ENCODE assay signal across 29 mouse cellular contexts in the genomic region with DNA sequence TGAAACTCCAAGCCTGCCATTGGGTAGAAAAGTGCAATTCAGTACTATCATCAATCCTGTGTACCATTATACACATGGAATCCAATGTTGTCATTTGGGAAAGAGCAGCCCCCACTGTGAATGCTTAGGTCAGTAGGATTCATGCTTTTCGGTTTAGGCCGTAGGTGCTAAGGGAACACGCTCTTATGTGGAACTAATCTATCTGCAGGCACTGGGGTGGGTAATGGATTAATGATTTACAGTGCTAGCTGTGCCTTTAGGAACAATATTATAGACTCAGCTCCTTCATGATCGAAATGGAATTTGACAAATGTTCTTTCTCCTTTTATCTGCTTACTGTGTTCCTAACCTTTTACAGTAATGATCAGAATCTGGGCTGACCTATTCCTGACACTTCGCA. TPM values are rescaled to one million over a fixed set of nuclear protein-coding genes. Genes with fewer than 3 reads are reported as not detected.
DNase-seq lines count a peak whose midpoint lies in the region; ATAC-seq and TF ChIP-seq lines count a peak whose summit lies in the region.
"Had no signal": no experiment of that assay in that cellular context is flagged by ENCODE, and none has a peak within 500 bp of the region (broad histone marks: within the 10 kb centered on the region; RNA-seq: fewer than 3 reads in every experiment).

No protein-coding gene starts in this region.

- H3K4me3 ChIP-seq in layer of hippocampus, adult 2 months: no peak overlapping the region
- no peak overlapping the region for H3K4me3 ChIP-seq in intestine, embryonic 16.5 days (ENCODE audit: low read length)
- H3K4me3 ChIP-seq in kidney, embryonic 15.5 days (replicated peaks): no peak overlapping the region
- H3K4me3 ChIP-seq: embryonic facial prominence, embryonic 12.5 days; heart, adult 2 months; hindbrain, embryonic 10.5 days; hindbrain, embryonic 15.5 days; liver, embryonic 15.5 days; megakaryocyte, embryonic 14.5 days; midbrain, embryonic 13.5 days had no signal

- ATAC-seq in intestine, embryonic 16.5 days: peak; percentile 68; the same call in 1 of the 2 replicates
- ATAC-seq in kidney, embryonic 15.5 days (replicated peaks; ENCODE audit: low FRiP score): no peak
- no peak for ATAC-seq in megakaryocyte progenitor cell, adult 5-6 weeks (replicated peaks; ENCODE audit: poor library complexity)
- ATAC-seq: CD4-positive, CD25-positive, alpha-beta regulatory T cell, adult 4 months; forebrain, embryonic 14.5 days; midbrain, embryonic 13.5 days had no signal

- no peak for DNase-seq in layer of hippocampus, adult 2 months (ENCODE audit: low spot score in 2 of 2)
- DNase-seq in layer of hippocampus, postnatal 14 days (ENCODE audit: low spot score in 2 of 2): no peak
- peak; percentile 14 to 64 for DNase-seq in kidney, postnatal 36 days
- no peak for DNase-seq in urinary bladder, adult 18-20 months (ENCODE audit: low spot score in 2 of 2)
- DNase-seq in left cerebral cortex, adult 11 months (ENCODE audit: low spot score): no peak
- DNase-seq: adrenal gland, postnatal 25 days; cerebellum, adult 11-12 months; cerebellum, adult 9-11 months; embryo, embryonic 11 days; gastrocnemius, postnatal 25 days; heart, adult 2 months; heart, postnatal 14 days; liver; lung, postnatal 36 days; retina, postnatal 1 day; right cerebral cortex, postnatal 14 days; thymus, adult 2 months; thymus, postnatal 36 days had no signal

- no peak for TF ChIP-seq CTCF in layer of hippocampus, adult 2 months (conservative IDR thresholded peaks at IDR 0.05)

- H3K27ac ChIP-seq in layer of hippocampus, adult 2 months: 0 out of 2 replicates have a peak overlapping the region, but pooled peaks have one; percentile 73
- H3K27ac ChIP-seq in intestine, embryonic 16.5 days (ENCODE audit: low read length): no peak overlapping the region
- 0 out of 2 replicates have a peak overlapping the region, but pooled peaks have one; percentile 42 for H3K27ac ChIP-seq in kidney, embryonic 15.5 days
- H3K27ac ChIP-seq: embryonic facial prominence, embryonic 12.5 days; heart, adult 2 months; hindbrain, embryonic 10.5 days; hindbrain, embryonic 15.5 days; liver, embryonic 15.5 days; midbrain, embryonic 13.5 days had no signal

- no peaks in the 10 kb centered on the region for H3K4me1 ChIP-seq in intestine, embryonic 16.5 days (ENCODE audit: control insufficient read depth, insufficient read depth, low read length)
- peaks cover 3% of the 10 kb centered on the region; the same call in 1 of the 2 replicates for H3K4me1 ChIP-seq in kidney, embryonic 15.5 days
- H3K4me1 ChIP-seq: hindbrain, embryonic 10.5 days; hindbrain, embryonic 15.5 days; liver, embryonic 15.5 days had no signal

- no peak overlapping the region for H3K9ac ChIP-seq in intestine, embryonic 16.5 days (ENCODE audit: low read depth, low read length)
- no peak overlapping the region for H3K9ac ChIP-seq in kidney, embryonic 15.5 days
- H3K9ac ChIP-seq: embryonic facial prominence, embryonic 12.5 days; hindbrain, embryonic 15.5 days; liver, embryonic 15.5 days; midbrain, embryonic 13.5 days had no signal

- no peaks in the 10 kb centered on the region for H3K36me3 ChIP-seq in intestine, embryonic 16.5 days (ENCODE audit: control insufficient read depth, insufficient read depth, low read length)
- H3K36me3 ChIP-seq in kidney, embryonic 15.5 days: peaks cover 25% of the 10 kb centered on the region
- H3K36me3 ChIP-seq: liver, embryonic 15.5 days had no signal

- H3K4me2 ChIP-seq in intestine, embryonic 16.5 days (ENCODE audit: low read depth, low read length): no peak overlapping the region
- no peak overlapping the region for H3K4me2 ChIP-seq in kidney, embryonic 15.5 days
- H3K4me2 ChIP-seq: embryonic facial prominence, embryonic 12.5 days; hindbrain, embryonic 15.5 days; liver, embryonic 15.5 days; midbrain, embryonic 13.5 days had no signal

- H3K27me3 ChIP-seq in intestine, embryonic 16.5 days (replicated peaks; ENCODE audit: control insufficient read depth, insufficient read depth, low read length): no peaks in the 10 kb centered on the region
- no peaks in the 10 kb centered on the region for H3K27me3 ChIP-seq in kidney, embryonic 15.5 days
- H3K27me3 ChIP-seq: embryonic facial prominence, embryonic 12.5 days; hindbrain, embryonic 15.5 days; liver, embryonic 15.5 days; midbrain, embryonic 13.5 days had no signal

- no peaks in the 10 kb centered on the region for H3K9me3 ChIP-seq in intestine, embryonic 16.5 days (ENCODE audit: control insufficient read depth, low read length)
- no peaks in the 10 kb centered on the region for H3K9me3 ChIP-seq in kidney, embryonic 15.5 days (replicated peaks)
- H3K9me3 ChIP-seq: embryonic facial prominence, embryonic 12.5 days; hindbrain, embryonic 15.5 days; liver, embryonic 15.5 days; midbrain, embryonic 13.5 days had no signal

- 61% methylated on average over 5 of the region's 5 CpGs for WGBS in intestine, embryonic 16.5 days
- 72% methylated on average over 5 of the region's 5 CpGs for WGBS in kidney, embryonic 15.5 days

RNA-seq across cellular contexts. Expression of gene Ift81, which starts 30.2 kb away (rescaled TPM):
- 10 to 100 TPM; 36.0 to 38.4 TPM for total RNA-seq in layer of hippocampus, adult 2 months (2021)
- total RNA-seq in layer of hippocampus, postnatal 14 days (2021): 10 to 100 TPM; 31.0 to 31.1 TPM
- 18.3 and 24.2 TPM in 2 replicates for polyA plus RNA-seq in intestine, embryonic 16.5 days (2015; fragmentation: Nextera tagmentation; extraction: Ambion mirVana)
- polyA plus RNA-seq in kidney, embryonic 15.5 days (2015; fragmentation: Nextera tagmentation; extraction: Ambion mirVana): 41.4 and 43.0 TPM in 2 replicates
- 2.7 and 4.5 TPM in 2 replicates for total RNA-seq in megakaryocyte progenitor cell, adult 5-6 weeks (2015)
- 1.8 and 6.0 TPM in 2 replicates for total RNA-seq in megakaryocyte progenitor cell, adult 5-6 weeks (2017)

RNA-seq across cellular contexts. Expression of gene P2rx7, which starts 59.6 kb away (rescaled TPM):
- total RNA-seq in layer of hippocampus, adult 2 months (2021): 1 to 10 TPM; 8.4 to 9.8 TPM
- 1 to 10 TPM; 7.8 TPM for total RNA-seq in layer of hippocampus, postnatal 14 days (2021)
- 2.1 and 2.9 TPM in 2 replicates for polyA plus RNA-seq in intestine, embryonic 16.5 days (2015; fragmentation: Nextera tagmentation; extraction: Ambion mirVana)
- 0.94 and 1.4 TPM in 2 replicates for polyA plus RNA-seq in kidney, embryonic 15.5 days (2015; fragmentation: Nextera tagmentation; extraction: Ambion mirVana)
- 6.1 and 8.3 TPM in 2 replicates for total RNA-seq in megakaryocyte progenitor cell, adult 5-6 weeks (2015)
- total RNA-seq in megakaryocyte progenitor cell, adult 5-6 weeks (2017): 8.5 and 11.6 TPM in 2 replicates

Comparison
In these comparisons a context has a peak if more than half of its experiments do, and no peak if none do; other contexts are left out.
1. DNase-seq: peak in kidney, postnatal 36 days (2 of 2); none in layer of hippocampus, adult 2 months (0 of 2), layer of hippocampus, postnatal 14 days (0 of 2), urinary bladder, adult 18-20 months (0 of 2) and left cerebral cortex, adult 11 months (single experiment).
2. RNA of gene Ift81, which starts 30.2 kb away (total RNA-seq): 36.0 to 38.4 TPM in layer of hippocampus, adult 2 months and 31.0 to 31.1 TPM in layer of hippocampus, postnatal 14 days; 1.8 to 6.0 TPM in megakaryocyte progenitor cell, adult 5-6 weeks; every median in the first group is over 4 times any median in the second.